Mouse (Mus musculus): ENCODE measurements at regions not wholly inside any gene's neighbourhood (a gene's known extent, or its start where the extent isn't known, plus 50 kb on each side); places are given as distances from the start of the nearest gene placed in this dataset.
A peak's percentile ranks its signal among the peaks of the same experiment; 100 is the strongest.

DNA sequence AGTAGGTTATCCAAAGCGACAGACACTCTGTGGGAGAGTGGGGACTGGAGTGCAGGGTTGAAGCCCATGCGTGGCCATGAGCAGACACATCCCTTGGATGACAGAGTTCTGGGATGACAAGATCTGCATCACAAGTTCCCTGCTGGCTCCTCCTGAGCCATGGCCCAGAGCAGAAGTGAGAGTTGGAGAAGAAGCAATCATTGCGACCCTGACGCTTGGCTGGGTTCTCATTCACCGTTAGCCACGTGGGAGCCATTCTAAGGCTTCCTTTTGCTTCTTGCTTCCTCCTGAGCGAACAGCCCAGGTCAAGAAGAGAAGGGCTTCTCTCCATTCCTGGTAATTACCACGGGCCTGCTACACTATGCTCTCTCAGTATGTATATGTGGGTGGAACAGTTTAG is 244.6 kb downstream of the Foxo1 start:
- Histone ChIP-seq H3K36me3 (replicated peaks) (no peaks in the 10 kb centered on the region), H3K27me3 (replicated peaks) (no peaks in the 10 kb centered on the region), H3K27ac (no peak overlapping the region), H3K4me1 (peaks cover 11% of the 10 kb centered on the region), H3K9me3 (no peaks in the 10 kb centered on the region), H3K4me3 (no peak overlapping the region), H3K9ac (no peak overlapping the region), H3K4me2 (no peak overlapping the region)
- no peak for ATAC-seq (replicated peaks)
- 88% methylated on average over 8 of the region's 8 CpGs for WGBS

DNA sequence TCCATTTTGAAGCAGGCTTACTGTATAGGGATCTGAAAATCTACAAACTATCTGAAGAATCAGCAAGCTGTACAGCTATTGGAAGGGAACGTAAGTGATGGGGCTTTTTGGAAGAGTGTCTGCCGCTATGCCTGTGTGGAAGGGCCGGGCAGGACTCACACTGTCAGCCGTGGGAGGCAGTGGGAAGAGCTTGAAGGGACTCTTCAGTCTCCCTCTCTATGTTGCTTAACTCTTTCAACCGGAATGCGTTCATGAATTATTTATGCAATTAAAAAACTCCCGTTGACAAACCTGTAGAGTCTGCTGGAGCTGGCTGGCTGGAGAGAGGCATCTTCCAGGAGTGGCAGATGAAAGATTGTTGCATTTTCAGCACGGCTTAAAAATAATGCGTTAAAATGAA is 243.4 kb downstream of the Foxo1 start:
- no peak overlapping the region for H3K4me3 ChIP-seq
- H3K27me3 ChIP-seq (replicated peaks), result no peaks in the 10 kb centered on the region
- H3K27ac ChIP-seq, result no peak overlapping the region
- H3K36me3 ChIP-seq (replicated peaks), result no peaks in the 10 kb centered on the region
- no peaks in the 10 kb centered on the region for H3K9me3 ChIP-seq
- peaks cover 11% of the 10 kb centered on the region for H3K4me1 ChIP-seq
- WGBS, result 37% methylated on average over 9 of the region's 9 CpGs
- peak; percentile 62; the same call in 1 of the 2 replicates for ATAC-seq (replicated peaks)
- H3K4me2 ChIP-seq, result no peak overlapping the region
- no peak overlapping the region for H3K9ac ChIP-seq

DNA sequence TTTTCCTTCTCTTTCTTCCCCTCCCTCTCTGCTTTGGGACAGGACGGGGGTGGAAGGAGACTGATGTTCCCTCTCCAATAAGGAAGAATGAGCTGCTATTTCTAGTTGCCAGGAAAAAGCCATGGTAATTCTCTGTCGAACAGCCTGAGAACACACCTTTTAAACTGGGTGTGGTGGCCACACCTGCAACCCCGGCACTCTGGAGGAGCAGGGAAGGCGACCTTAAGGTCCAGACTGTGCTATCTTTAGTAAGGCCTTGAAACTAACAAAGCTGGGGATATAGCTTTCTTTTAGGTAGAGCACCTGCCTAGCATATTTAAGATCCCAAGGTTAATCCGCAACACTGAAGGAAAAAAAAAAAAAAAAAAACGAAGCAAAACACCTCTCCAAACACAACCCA is 242.7 kb downstream of the Foxo1 start:
- Histone ChIP-seq H3K27ac (no peak overlapping the region), H3K4me3 (no peak overlapping the region), H3K27me3 (replicated peaks) (no peaks in the 10 kb centered on the region), H3K4me2 (peak overlapping the region; percentile 36), H3K36me3 (replicated peaks) (no peaks in the 10 kb centered on the region), H3K9me3 (no peaks in the 10 kb centered on the region), H3K4me1 (peaks cover 11% of the 10 kb centered on the region), H3K9ac (no peak overlapping the region)
- ATAC-seq (replicated peaks), result peak; percentile 22; the same call in 1 of the 2 replicates
- 76% methylated on average over 6 of the region's 6 CpGs for WGBS

DNA sequence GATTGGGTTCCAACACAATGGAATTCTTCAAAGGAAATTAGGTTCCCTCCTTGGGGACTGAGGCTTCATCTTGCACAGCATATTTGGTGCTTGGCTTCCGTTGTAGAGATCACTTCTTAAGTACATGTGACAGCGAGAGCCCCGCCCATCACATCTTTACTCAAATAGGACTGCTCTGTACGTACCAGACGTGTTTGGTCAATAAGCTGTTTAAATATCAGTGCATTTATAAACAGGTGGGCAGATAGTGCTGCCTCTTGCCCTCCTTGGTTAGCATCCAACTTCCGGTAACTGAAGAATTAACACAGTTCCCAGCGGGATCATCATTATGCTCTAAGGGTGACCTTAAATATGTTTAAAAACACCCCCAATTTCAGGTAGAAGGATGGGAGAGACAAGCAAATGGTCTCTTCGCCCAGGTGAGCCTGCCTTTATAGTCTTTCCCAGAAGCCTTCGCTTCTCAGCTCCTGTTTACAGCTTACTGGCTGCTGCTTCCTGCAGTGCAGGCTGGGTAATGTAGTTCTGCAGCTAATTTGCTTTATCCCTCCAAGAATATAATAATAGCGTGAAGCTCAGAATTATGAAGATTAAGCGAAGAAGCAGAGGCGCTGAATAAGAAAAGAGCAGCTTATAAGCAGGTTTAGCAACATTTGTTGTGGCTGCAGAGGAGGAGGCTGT is 242.1 kb downstream of the Foxo1 start:
- H3K4me2 ChIP-seq, result peak overlapping the region; percentile 36
- H3K4me1 ChIP-seq, result peaks cover 11% of the 10 kb centered on the region
- ATAC-seq (replicated peaks), result peak; percentile 87
- H3K36me3 ChIP-seq (replicated peaks), result no peaks in the 10 kb centered on the region
- H3K9me3 ChIP-seq, result no peaks in the 10 kb centered on the region
- H3K27me3 ChIP-seq (replicated peaks), result no peaks in the 10 kb centered on the region
- peak overlapping the region; percentile 11; the same call in 1 of the 2 replicates for H3K4me3 ChIP-seq
- H3K27ac ChIP-seq, result no peak overlapping the region
- WGBS, result 61% methylated on average over 12 of the region's 12 CpGs
- H3K9ac ChIP-seq, result 0 out of 2 replicates have a peak overlapping the region, but pooled peaks have one; percentile 4

DNA sequence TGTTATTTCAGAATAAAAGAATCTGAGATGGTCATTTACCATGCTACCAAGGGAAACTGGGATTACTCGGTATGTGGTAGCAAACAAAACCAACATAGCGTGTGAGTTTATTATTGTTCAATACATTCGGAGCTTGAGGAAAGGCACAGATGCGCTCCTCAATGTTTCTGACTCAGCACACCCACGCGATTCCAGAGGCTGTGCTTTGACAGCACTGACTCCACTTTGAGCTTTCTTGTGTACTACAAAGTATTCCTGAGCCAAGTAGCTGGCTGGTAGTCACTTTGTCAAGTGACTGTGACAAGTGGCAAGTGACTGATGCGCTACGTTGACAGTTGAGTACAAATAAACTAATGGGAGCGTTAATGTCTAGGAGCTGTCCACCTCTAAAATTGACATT is 235.8 kb downstream of the Foxo1 start:
- Histone ChIP-seq H3K36me3 (replicated peaks) (no peaks in the 10 kb centered on the region), H3K27me3 (replicated peaks) (no peaks in the 10 kb centered on the region), H3K9ac (no peak overlapping the region), H3K4me3 (no peak overlapping the region), H3K4me1 (no peaks in the 10 kb centered on the region), H3K27ac (no peak overlapping the region), H3K9me3 (no peaks in the 10 kb centered on the region), H3K4me2 (no peak overlapping the region)
- WGBS, result 82% methylated on average over 9 of the region's 9 CpGs
- no peak for ATAC-seq (replicated peaks)

DNA sequence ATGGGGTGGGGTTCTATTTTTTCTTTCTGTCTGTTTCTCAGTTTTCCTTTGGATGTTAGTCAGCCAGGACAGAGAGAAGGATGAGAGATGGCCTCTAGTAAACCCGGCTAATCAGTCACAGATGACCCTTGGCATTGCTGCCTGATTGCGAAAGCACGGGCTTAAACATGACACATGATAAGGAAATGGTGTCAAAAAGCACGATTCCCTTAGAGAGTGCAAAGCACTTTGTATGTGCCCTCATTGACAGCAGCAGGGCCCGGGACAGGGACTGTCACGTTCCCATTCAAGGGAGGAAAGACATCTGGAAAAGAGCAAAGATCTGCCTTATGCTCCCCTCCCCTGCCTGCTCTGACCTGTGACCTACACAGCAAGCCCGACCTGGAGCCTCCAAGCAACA is 234.1 kb downstream of the Foxo1 start:
- no peaks in the 10 kb centered on the region for H3K9me3 ChIP-seq
- no peak for ATAC-seq (replicated peaks)

DNA sequence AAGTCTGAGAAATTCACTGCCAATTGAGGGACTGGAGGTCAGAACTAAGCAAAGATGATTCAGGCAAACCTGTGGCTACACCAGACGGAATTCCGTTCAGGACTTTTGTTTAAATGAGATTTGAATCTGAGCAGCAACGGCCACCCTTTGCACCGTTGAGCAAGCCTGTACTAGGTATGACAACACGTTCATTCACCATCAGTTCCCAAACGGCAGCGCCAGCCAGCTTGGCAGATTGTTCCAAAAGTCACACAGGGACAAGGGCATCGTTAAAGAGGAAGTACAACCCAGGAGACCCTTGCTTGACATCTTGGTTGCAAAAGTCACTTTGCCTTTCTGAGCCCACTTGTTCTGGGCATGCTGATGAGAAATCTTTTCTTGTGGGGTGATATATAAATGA is 233.5 kb downstream of the Foxo1 start:
- no peaks in the 10 kb centered on the region for H3K4me1 ChIP-seq
- ATAC-seq (replicated peaks), result no peak
- no peak overlapping the region for H3K9ac ChIP-seq
- no peaks in the 10 kb centered on the region for H3K9me3 ChIP-seq
- H3K4me3 ChIP-seq, result no peak overlapping the region
- H3K27ac ChIP-seq, result no peak overlapping the region
- no peaks in the 10 kb centered on the region for H3K36me3 ChIP-seq (replicated peaks)
- H3K4me2 ChIP-seq, result no peak overlapping the region
- H3K27me3 ChIP-seq (replicated peaks), result no peaks in the 10 kb centered on the region
- 90% methylated on average over 8 of the region's 8 CpGs for WGBS

More for the DNA sequence above, 234.1 kb downstream of the Foxo1 start:
- Histone ChIP-seq H3K4me1 (no peaks in the 10 kb centered on the region), H3K27ac (no peak overlapping the region), H3K36me3 (replicated peaks) (no peaks in the 10 kb centered on the region), H3K4me2 (no peak overlapping the region), H3K4me3 (no peak overlapping the region), H3K27me3 (replicated peaks) (no peaks in the 10 kb centered on the region), H3K9ac (no peak overlapping the region)
- WGBS, result 74% methylated on average over 7 of the region's 7 CpGs

DNA sequence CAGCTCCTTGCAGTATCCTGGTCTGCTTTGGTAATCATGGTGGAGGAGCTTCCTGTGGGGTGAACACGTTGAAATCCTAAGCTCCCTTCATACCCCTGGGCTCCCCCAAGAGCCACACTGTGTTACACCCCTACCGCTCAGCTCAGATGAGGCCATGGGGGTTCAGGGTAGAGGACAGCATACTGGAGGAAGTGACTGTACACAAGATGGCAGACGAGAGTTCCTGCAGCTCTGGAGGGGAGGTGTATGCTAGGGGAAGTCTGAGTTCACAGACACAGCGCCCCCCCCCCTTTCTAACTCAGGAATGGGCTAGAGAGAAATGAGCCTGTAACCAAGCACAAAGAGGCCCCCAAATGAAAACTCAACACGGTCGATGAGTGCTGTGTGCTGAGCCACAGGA is 231.9 kb downstream of the Foxo1 start:
- no peak overlapping the region for H3K4me2 ChIP-seq
- H3K27ac ChIP-seq, result no peak overlapping the region
- H3K9ac ChIP-seq, result no peak overlapping the region
- H3K4me1 ChIP-seq, result no peaks in the 10 kb centered on the region
- H3K36me3 ChIP-seq (replicated peaks), result no peaks in the 10 kb centered on the region
- 84% methylated on average over 6 of the region's 6 CpGs for WGBS
- ATAC-seq (replicated peaks), result no peak
- H3K9me3 ChIP-seq, result no peaks in the 10 kb centered on the region
- no peak overlapping the region for H3K4me3 ChIP-seq
- H3K27me3 ChIP-seq (replicated peaks), result no peaks in the 10 kb centered on the region

DNA sequence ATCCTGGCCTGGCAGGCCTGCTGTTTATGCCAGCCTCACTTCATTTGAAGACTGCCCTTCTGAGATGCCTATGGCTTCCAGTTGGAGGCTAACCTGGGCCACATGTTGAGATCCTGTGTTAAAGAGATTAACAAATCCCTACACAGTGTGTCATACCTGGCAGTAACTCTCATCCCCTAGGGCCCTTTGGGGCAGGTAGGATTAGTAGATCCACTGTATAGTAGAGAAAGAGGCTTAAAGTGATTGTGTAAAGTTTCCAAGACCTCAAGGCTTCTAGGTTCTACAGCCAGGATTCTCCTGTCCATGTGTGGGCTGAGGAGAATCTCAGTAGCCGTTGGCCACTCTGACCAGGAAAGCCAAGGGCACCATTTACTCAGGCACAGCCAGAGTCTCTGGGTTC is 231.4 kb downstream of the Foxo1 start:
- no peak for ATAC-seq (replicated peaks)
- H3K4me1 ChIP-seq, result no peaks in the 10 kb centered on the region
- H3K4me3 ChIP-seq, result no peak overlapping the region
- no peak overlapping the region for H3K4me2 ChIP-seq
- H3K36me3 ChIP-seq (replicated peaks), result no peaks in the 10 kb centered on the region
- H3K9me3 ChIP-seq, result no peaks in the 10 kb centered on the region
- H3K9ac ChIP-seq, result no peak overlapping the region
- no peaks in the 10 kb centered on the region for H3K27me3 ChIP-seq (replicated peaks)
- no peak overlapping the region for H3K27ac ChIP-seq
- 86% methylated on average over 1 of the region's 1 CpGs for WGBS

DNA sequence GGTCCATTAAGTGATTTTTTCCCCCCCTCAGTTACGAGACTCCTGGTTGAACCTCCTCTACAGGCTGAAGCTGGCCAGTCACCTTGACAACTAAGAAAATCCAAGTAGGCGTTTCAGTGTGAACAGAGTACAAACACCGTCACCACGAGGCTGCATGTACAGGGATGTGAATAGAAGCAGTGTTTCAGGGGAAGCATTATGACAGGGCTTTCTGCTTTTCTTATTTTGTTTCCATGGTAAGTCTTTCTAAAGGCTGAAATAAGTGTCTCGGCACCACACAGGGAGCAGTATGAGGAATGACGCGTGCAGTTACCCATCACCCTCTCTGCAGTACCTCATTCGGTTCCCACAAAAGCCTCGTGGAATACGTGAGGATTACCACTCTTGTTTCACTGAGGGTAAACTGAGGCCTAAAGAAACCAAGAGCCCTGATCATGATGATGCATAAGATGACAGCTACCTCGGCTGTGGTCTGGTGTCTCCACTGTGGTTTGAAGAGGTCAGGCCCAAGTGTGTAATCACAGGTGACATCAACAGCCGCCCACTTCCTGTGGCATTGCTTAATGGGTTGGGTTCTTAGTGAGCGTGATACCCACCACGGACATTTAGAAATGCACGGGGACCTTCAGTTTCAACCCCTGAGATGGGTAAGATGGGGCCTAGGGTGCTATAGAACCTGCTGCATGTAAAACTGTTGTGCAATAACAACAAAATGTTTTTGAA is 230.5 kb downstream of the Foxo1 start:
- no peak for ATAC-seq (replicated peaks)
- H3K9me3 ChIP-seq, result no peaks in the 10 kb centered on the region
- no peak overlapping the region for H3K4me2 ChIP-seq
- no peak overlapping the region for H3K27ac ChIP-seq
- no peak overlapping the region for H3K4me3 ChIP-seq
- H3K9ac ChIP-seq, result no peak overlapping the region
- no peaks in the 10 kb centered on the region for H3K27me3 ChIP-seq (replicated peaks)
- no peaks in the 10 kb centered on the region for H3K4me1 ChIP-seq
- H3K36me3 ChIP-seq (replicated peaks), result no peaks in the 10 kb centered on the region
- 76% methylated on average over 15 of the region's 15 CpGs for WGBS

DNA sequence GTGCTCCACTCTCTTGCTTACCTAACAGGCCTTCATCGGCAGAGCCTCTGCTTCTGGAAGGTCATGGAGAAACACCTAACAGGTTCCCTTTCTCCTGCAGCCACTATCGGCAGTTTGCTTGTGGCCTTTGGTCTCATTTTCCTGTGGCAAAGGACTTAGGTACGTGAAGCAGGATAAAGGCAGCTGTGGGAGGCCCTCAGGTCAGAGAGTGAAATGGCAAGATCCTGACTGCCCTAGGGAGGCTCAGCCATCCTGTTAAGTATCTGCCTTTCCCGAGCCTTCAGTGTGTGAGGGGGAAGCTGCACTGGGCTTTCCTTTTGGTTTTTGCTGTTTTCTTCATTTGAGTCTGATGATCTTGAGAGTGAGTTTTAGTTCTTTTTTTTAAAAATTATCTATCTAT is 228.8 kb downstream of the Foxo1 start:
- Histone ChIP-seq H3K27me3 (replicated peaks) (no peaks in the 10 kb centered on the region), H3K27ac (no peak overlapping the region), H3K9ac (no peak overlapping the region), H3K36me3 (replicated peaks) (no peaks in the 10 kb centered on the region), H3K4me3 (no peak overlapping the region), H3K4me2 (no peak overlapping the region), H3K4me1 (no peaks in the 10 kb centered on the region), H3K9me3 (no peaks in the 10 kb centered on the region)
- whole genome bisulfite sequencing, result 80% methylated on average over 4 of the region's 4 CpGs
- no peak for ATAC-seq (replicated peaks)

DNA sequence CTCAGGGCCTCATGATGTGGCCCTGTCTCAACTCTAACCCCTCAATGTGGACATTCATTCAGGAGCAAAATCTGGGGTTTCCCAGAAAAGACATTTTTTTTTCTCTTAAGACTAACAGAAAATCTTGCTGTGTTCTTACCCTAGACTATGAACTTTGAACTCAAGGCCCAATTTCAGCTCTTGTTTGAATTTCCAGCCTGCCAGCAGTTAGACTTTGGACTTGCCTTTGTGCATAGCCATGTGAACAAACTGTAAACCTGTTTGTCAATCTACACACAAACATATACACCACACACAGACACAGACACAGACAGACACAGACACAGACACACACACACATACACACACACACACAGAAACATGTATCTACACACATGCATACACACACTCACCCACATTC is 227.3 kb downstream of the Foxo1 start:
- H3K27ac ChIP-seq, result no peak overlapping the region
- H3K9ac ChIP-seq, result no peak overlapping the region
- H3K9me3 ChIP-seq, result no peaks in the 10 kb centered on the region
- H3K4me2 ChIP-seq, result no peak overlapping the region
- no peaks in the 10 kb centered on the region for H3K4me1 ChIP-seq
- no peak overlapping the region for H3K4me3 ChIP-seq
- ATAC-seq (replicated peaks), result no peak
- H3K27me3 ChIP-seq (replicated peaks), result no peaks in the 10 kb centered on the region
- H3K36me3 ChIP-seq (replicated peaks), result no peaks in the 10 kb centered on the region

DNA sequence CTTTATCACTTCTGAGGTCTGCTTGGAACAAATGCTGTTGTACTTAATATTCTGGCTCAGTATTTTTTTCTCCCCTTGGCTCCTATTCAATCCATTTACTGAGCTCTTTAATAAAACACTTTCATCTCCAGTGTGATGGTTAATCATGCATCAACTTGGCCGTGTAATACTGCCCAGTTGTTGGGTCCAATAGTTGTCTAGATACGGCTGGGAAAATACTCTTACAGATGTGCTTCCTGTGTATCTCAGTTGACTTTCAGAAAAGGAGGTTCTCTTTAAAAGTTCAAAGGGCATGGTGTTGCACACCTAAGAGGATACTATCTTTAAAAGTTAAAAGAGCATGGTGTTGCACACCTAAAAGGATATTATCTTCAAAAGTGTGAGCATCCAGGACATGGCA is 226.8 kb downstream of the Foxo1 start:
- Histone ChIP-seq H3K27ac (no peak overlapping the region), H3K4me3 (no peak overlapping the region), H3K36me3 (replicated peaks) (no peaks in the 10 kb centered on the region), H3K9me3 (no peaks in the 10 kb centered on the region), H3K4me2 (no peak overlapping the region), H3K27me3 (replicated peaks) (no peaks in the 10 kb centered on the region), H3K9ac (no peak overlapping the region), H3K4me1 (no peaks in the 10 kb centered on the region)
- ATAC-seq (replicated peaks), result no peak
- 46% methylated on average over 2 of the region's 2 CpGs for WGBS

Measured in midbrain, embryonic 15.5 days (tissue).